Mouse (Mus musculus) stomach, embryonic 14.5 days (tissue): ENCODE measurements around the gene Pxn. TPM values are rescaled to one million over a fixed set of nuclear protein-coding genes. Genes with fewer than 3 reads are reported as not detected.
"Not testable (repeated sequence)": the region's sequence is repeated elsewhere in the genome, so short reads cannot be mapped to it uniquely, and the experiment has no call there.

ENCODE experiments used
- ATAC-seq: fragments of 200-750 bp; cut with Nextera tagmentation; 2 replicates; pipeline ENCODE4 v1.8.0; 2017; ENCODE audit warnings: low read depth, moderate TSS enrichment; ENCODE audit not compliant: insufficient number of reproducible peaks, insufficient read depth, low FRiP score
- H3K27ac ChIP-seq: fragments of 300-500 bp; sonication (generic); 2 replicates; pipeline ENCODE4 v1.5.1; 2014; ENCODE audit warnings: mild to moderate bottlenecking, low read length, moderate library complexity, mixed read lengths
- H3K27me3 ChIP-seq: fragments of 300-500 bp; sonication (generic); 2 replicates; pipeline ENCODE4 v1.6.1; 2014; ENCODE audit warnings: low read length, control low read depth, mixed read lengths; ENCODE audit not compliant: control insufficient read depth, insufficient read depth
- H3K36me3 ChIP-seq: fragments of 300-500 bp; sonication (generic); 2 replicates; pipeline ENCODE4 v1.6.1; 2014; ENCODE audit warnings: mild to moderate bottlenecking, control low read depth, low read length, moderate library complexity, mixed read lengths; ENCODE audit not compliant: control insufficient read depth, insufficient read depth
- H3K4me1 ChIP-seq: fragments of 300-500 bp; sonication (generic); 2 replicates; pipeline ENCODE4 v1.6.1; 2014; ENCODE audit warnings: low read length, control low read depth, mixed read lengths; ENCODE audit not compliant: control insufficient read depth, insufficient read depth
- H3K4me2 ChIP-seq: fragments of 300-500 bp; sonication (generic); replicated peaks from 2 replicates; pipeline ENCODE4 v1.6.1; 2014; ENCODE audit warnings: low read depth, low read length, control low read depth
- H3K4me3 ChIP-seq: fragments of 300-500 bp; sonication (generic); 2 replicates; pipeline ENCODE4 v1.5.1; 2014; ENCODE audit warnings: low read depth, low read length, control low read depth
- H3K9ac ChIP-seq: fragments of 300-500 bp; sonication (generic); replicated peaks from 2 replicates; pipeline ENCODE4 v1.6.1; 2014; ENCODE audit warnings: low read depth, mild to moderate bottlenecking, control low read depth, low read length, moderate library complexity, mixed read lengths
- H3K9me3 ChIP-seq: fragments of 300-500 bp; sonication (generic); 2 replicates; pipeline ENCODE4 v1.6.1; 2016; ENCODE audit warnings: low read depth, low read length, control low read depth; ENCODE audit not compliant: control insufficient read depth
- WGBS: fragments of 180-500 bp; shearing (Covaris S2); extraction: QIAGEN DNeasy Blood & Tissue Kit; methylation state at CpG from one replicate; pipeline ENCODE4 v1.1.7; 2014; 5-methylcytosine and 5-hydroxymethylcytosine counted together
- polyA plus RNA-seq: library from polyadenylated mRNA; unstranded; fragments of >200 nt; fragmentation: Nextera tagmentation; extraction: Ambion mirVana; gene quantifications from 2 replicates; pipeline ENCODE4 v1.2.1, GENCODE M21; 2014

Gene Pxn
- polyA plus RNA-seq, 1 experiment from 2014 or later = 15.9 TPM

DNA sequence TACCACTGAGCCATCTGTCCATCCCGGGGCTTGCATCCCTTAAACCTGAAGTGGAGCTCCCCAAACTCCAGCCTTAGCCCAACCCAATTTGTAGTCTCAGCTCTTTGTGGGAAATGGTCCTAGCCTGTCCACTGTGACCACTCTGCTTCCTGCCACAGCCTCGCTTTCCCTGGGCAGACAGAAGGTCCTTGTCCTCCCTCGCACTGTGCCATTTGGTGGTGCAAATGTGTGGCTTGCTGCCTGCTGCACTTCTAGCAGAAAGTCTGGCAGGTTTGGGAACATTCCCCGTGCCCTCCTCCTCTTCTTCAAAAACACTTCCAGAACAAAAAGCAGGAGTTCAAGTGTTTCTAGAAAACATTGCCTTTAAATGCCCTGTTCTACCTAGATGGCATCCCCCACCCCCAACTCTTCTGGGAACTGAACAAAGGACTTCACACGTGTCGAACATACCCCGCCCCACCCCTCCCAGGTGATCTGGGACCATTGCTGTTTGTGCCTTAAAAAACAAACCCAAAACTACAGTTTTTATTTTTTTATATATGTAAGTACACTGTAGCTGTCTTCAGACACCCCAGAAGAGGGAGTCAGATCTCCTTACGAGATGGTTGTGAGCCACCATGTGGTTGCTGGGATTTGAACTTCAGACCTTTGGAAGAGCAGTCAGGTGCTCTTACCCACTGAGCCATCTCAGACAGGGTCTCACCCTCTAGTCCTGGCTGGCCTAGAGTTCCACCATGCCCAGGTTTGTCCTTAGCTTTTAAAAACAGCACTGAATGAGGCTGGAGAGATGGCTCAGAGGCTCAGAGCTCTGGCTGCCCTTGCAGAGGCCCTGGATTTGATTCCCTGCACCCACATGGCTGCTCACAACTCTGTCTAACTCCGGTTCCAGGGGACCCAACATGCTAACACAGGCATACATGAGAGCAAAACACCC is 7.9 kb upstream of the Pxn start:
- Histone ChIP-seq H3K27me3 (no peaks in the 10 kb centered on the region), H3K4me3 (no peak overlapping the region), H3K9me3 (no peaks in the 10 kb centered on the region), H3K27ac (no peak overlapping the region), H3K9ac (no peak overlapping the region), H3K36me3 (no peaks in the 10 kb centered on the region), H3K4me1 (no peaks in the 10 kb centered on the region), H3K4me2 (no peak overlapping the region)
- WGBS = 47% methylated on average over 9 of the region's 9 CpGs
- ATAC-seq = no peak

DNA sequence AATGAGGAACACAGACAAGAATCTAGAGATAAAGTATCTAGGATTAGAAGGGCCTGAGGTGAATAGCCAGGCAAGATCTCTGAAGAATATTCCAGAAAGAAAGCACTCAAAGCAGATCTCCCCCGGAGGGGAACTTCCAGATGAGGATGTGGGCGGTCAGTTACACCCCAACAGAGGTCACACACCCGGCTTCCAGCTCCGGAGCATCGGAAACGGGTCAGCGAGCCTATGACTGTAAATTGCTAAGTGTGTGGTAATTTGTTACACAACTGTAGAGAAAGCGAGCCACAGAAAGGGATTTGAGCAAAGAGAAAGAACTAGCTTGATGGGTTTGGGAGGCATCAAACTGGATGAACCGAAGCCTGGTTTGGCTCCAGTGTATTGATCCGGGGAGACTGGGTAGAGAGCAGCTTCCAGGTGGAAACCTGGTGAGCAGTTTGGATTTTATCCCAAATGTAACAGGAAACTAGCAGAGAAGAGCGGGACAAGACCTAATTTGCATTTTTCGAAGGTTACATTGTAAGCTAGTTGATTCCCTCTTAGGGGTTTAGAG is 6.0 kb upstream of the Pxn start:
- no peaks in the 10 kb centered on the region for H3K4me1 ChIP-seq
- H3K4me3 ChIP-seq = no peak overlapping the region
- no peak overlapping the region for H3K4me2 ChIP-seq
- H3K9me3 ChIP-seq = 0 out of 2 replicates have a peak, but pooled peaks cover 3% of the 10 kb centered on the region
- H3K27ac ChIP-seq = no peak overlapping the region
- no peak for ATAC-seq
- no peaks in the 10 kb centered on the region for H3K36me3 ChIP-seq
- 82% methylated on average over 12 of the region's 12 CpGs for WGBS
- H3K9ac ChIP-seq = no peak overlapping the region
- no peaks in the 10 kb centered on the region for H3K27me3 ChIP-seq

GRCm38 (mm10) chr5:115503035-115503434 is 3.4 kb upstream of the Pxn start:
- Histone ChIP-seq H3K4me3 (no peak overlapping the region), H3K9ac (no peak overlapping the region), H3K4me2 (no peak overlapping the region), H3K36me3 (no peaks in the 10 kb centered on the region), H3K4me1 (peaks cover 7% of the 10 kb centered on the region), H3K27ac (no peak overlapping the region), H3K9me3 (0 out of 2 replicates have a peak, but pooled peaks cover 3% of the 10 kb centered on the region), H3K27me3 (no peaks in the 10 kb centered on the region)
- 62% methylated on average over 12 of the region's 12 CpGs for WGBS
- ATAC-seq = no peak

- not testable (repeated sequence) for ATAC-seq, H3K9me3 ChIP-seq, H3K27me3 ChIP-seq, H3K27ac ChIP-seq, H3K9ac ChIP-seq, H3K36me3 ChIP-seq, H3K4me2 ChIP-seq, H3K4me3 ChIP-seq
- H3K4me1 ChIP-seq = peaks cover 26% of the 10 kb centered on the region
- 77% methylated on average over 4 of the region's 4 CpGs for WGBS
These were observed 859 bp upstream of the Pxn start for GRCm38 (mm10) chr5:115505617-115506016.

DNA sequence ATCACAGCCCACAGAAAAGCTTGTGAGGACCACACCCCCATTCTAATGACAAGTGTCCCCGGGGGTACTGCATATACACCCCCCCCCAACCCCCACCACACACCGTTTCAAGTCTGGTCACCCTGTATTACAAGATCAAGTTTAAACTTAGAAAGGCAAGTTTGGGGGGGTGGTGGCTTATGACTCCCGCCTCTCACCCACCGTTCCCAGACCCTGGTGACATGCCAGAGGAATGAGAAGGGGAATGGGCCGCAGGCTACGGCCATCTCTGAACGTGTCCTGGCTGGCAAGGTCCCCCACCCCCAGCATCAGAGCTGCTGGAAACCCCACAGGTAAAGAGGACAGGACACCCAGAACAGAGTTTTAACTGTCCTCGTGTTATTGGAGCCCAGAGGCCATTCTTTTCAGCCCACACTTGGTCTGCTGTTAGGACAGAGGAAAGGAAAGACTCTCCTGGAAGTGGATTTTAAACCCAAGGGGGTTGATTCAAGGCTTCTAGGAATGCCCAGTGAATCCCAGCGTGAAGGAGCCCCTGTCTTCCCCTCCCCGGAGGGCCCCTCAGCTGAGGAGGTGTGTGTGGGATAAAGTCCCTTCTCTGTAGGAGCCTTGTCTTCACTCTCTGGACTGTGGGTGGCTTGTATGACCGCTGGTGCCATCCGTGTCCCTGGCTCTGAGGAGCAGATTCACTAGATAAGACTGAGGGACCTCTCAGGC is 948 bp downstream of the Pxn start:
- Histone ChIP-seq H3K36me3 (no peaks in the 10 kb centered on the region), H3K9me3 (0 out of 2 replicates have a peak, but pooled peaks cover 3% of the 10 kb centered on the region), H3K4me1 (peaks cover 26% of the 10 kb centered on the region), H3K27ac (no peak overlapping the region), H3K4me2 (peak overlapping the region; percentile 87), H3K4me3 (peak overlapping the region; percentile 90), H3K27me3 (no peaks in the 10 kb centered on the region), H3K9ac (peak overlapping the region; percentile 86)
- ATAC-seq = no peak
- 22% methylated on average over 12 of the region's 12 CpGs for WGBS

DNA sequence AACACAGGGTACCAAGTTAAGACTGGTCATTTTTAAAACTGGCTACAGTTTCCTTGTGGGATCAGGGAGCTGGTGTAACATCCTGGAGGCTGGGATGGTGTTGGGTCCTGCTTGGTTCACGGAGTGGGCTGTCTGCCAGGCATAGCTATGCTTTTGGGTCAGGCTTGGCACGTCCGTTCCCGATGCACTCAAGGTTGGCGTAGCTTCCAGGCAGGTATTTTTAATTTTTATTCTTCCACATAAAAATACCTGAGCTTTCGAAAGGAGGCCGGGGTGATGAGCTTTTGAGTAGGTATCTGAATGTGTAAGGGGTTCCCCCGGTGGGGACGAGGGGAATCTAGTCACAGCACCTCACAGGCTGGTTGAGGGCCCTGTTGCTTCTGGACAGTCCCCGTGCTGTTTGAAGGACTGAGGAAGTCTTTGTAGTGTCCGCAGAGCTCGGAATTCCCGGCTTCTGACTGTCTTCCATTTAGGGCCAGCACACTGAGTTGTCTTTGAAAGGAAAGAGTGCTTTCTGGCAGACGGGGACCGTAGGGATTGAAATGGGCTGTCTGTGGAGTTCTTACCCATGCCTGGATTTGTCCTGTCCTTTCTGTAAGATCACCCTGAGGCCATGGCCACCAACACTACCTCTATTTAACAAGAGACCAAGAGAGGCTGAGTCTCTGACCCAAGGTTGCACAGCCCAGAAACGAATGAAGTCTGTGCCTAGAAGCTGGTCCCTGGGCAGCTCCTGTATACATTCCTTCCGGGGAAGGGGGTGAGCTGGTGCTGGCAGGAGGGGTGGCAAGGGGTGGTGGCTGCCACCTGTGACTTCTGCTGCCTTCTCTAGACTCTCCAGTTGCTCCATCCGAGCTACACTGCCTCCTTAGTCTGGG is 1.7 kb downstream of the Pxn start:
- ATAC-seq = no peak
- no peaks in the 10 kb centered on the region for H3K36me3 ChIP-seq
- peak overlapping the region; percentile 86 for H3K9ac ChIP-seq
- H3K27ac ChIP-seq = 0 out of 2 replicates have a peak overlapping the region, but pooled peaks have one; percentile 15
- H3K27me3 ChIP-seq = no peaks in the 10 kb centered on the region
- WGBS = 47% methylated on average over 18 of the region's 18 CpGs
- H3K4me2 ChIP-seq = peak overlapping the region; percentile 87
- H3K4me1 ChIP-seq = peaks cover 26% of the 10 kb centered on the region
- H3K9me3 ChIP-seq = 0 out of 2 replicates have a peak, but pooled peaks cover 3% of the 10 kb centered on the region
- peak overlapping the region; percentile 90 for H3K4me3 ChIP-seq

- WGBS = 41% methylated on average over 10 of the region's 10 CpGs
- H3K4me2 ChIP-seq = peak overlapping the region; percentile 87
- no peaks in the 10 kb centered on the region for H3K36me3 ChIP-seq
- peak overlapping the region; percentile 90 for H3K4me3 ChIP-seq
- peak overlapping the region; percentile 21; the same call in 1 of the 2 replicates for H3K9ac ChIP-seq
- H3K4me1 ChIP-seq = peaks cover 26% of the 10 kb centered on the region
- no peaks in the 10 kb centered on the region for H3K27me3 ChIP-seq
- H3K27ac ChIP-seq = 0 out of 2 replicates have a peak overlapping the region, but pooled peaks have one; percentile 15
- ATAC-seq = no peak
- 0 out of 2 replicates have a peak, but pooled peaks cover 3% of the 10 kb centered on the region for H3K9me3 ChIP-seq
These were observed 2.3 kb downstream of the Pxn start for GRCm38 (mm10) chr5:115508859-115509147.
